Mouse (Mus musculus) ES-E14 (cell line): Measurements from ENCODE around the gene Col4a1.

Experiments used
- CHD2 ChIP-seq: IDR thresholded peaks from 2 replicates; pipeline ENCODE4 v1.6.1; 2014; ENCODE audit warnings: mild to moderate bottlenecking, low read depth, low read length, inconsistent platforms
- HCFC1 ChIP-seq: IDR thresholded peaks from 2 replicates; pipeline ENCODE4 v1.6.1; 2012; ENCODE audit warnings: low read length, inconsistent platforms, borderline replicate concordance; ENCODE audit not compliant: insufficient read depth
- MAFK ChIP-seq: IDR thresholded peaks from 2 replicates; pipeline ENCODE4 v1.6.1; 2014; ENCODE audit warnings: mild to moderate bottlenecking, low read depth, low read length, inconsistent platforms; ENCODE audit not compliant: insufficient read depth
- ZC3H11A ChIP-seq: IDR thresholded peaks from 2 replicates; pipeline ENCODE4 v1.6.1; 2012; ENCODE audit warnings: low read depth, mild to moderate bottlenecking, inconsistent platforms, low read length, borderline replicate concordance

DNA sequence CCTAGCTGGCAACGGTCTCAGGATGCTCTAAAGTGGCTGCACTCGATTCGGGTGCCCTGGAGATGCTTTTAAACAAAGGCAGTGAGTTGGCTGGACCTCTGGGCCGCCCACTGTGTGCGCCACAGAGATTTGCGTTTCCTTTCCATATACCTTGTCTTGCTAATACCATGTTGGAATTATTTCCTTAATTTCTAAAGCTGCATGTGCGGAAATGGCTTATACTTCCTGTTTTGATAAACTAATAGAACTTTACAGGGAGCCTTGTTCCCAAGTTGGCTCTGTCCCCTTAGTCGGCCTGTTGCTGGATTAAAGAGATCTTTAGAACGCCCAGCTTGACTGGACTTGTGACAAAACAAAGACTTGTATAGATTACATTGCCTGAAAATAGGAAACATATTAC, 35.1 kb upstream of the Col4a1 start:
- TF ChIP-seq MAFK: no peak
- no peak for TF ChIP-seq ZC3H11A
- no peak for TF ChIP-seq HCFC1
- no peak for TF ChIP-seq CHD2
